Mouse (Mus musculus) G1E (cell line): Measurements from ENCODE around the gene Tmtc4. TPM values are rescaled to one million over a fixed set of nuclear protein-coding genes. Genes with fewer than 3 reads are reported as not detected.

Source experiments
- ATAC-seq: 2 replicates; pipeline ENCODE4 v1.8.0; 2016; ENCODE audit warnings: mild to moderate bottlenecking; ENCODE audit not compliant: insufficient number of reproducible peaks, poor library complexity, low FRiP score, severe bottlenecking; ENCODE audit errors: extremely low read depth
- DNase-seq: peaks from one replicate; pipeline ENCODE4 v3.0.0; 2012; ENCODE audit warnings: low spot score
- H3K27me3 ChIP-seq: 2 replicates; pipeline ENCODE4 v1.6.1; 2012; ENCODE audit warnings: mild to moderate bottlenecking, low read length, inconsistent platforms; ENCODE audit not compliant: insufficient read depth
- H3K36me3 ChIP-seq: replicated peaks from 2 replicates; pipeline ENCODE3; 2012; ENCODE audit warnings: mild to moderate bottlenecking, inconsistent platforms
- H3K4me1 ChIP-seq: 2 replicates; pipeline ENCODE4 v1.6.1; 2012; ENCODE audit warnings: low read depth, low read length, inconsistent platforms, mixed read lengths; ENCODE audit not compliant: insufficient read depth
- H3K4me3 ChIP-seq: 2 replicates; pipeline ENCODE4 v1.5.1; 2012; ENCODE audit warnings: low read depth, mild to moderate bottlenecking, inconsistent platforms, low read length, moderate library complexity, mixed read lengths
- H3K9me3 ChIP-seq: replicated peaks from 2 replicates; pipeline ENCODE4 v1.6.1; 2012; ENCODE audit warnings: inconsistent platforms
- CTCF ChIP-seq: IDR thresholded peaks from 2 replicates; pipeline ENCODE4 v1.5.1; 2012; ENCODE audit warnings: low read depth, low read length, inconsistent platforms, mixed read lengths
- GATA1 ChIP-seq: IDR thresholded peaks from 2 replicates; pipeline ENCODE4 v1.6.1; 2012; ENCODE audit warnings: borderline replicate concordance, low read length, inconsistent platforms, mixed read lengths
- GATA2 ChIP-seq: IDR thresholded peaks from 2 replicates; pipeline ENCODE4 v1.6.1; 2012; ENCODE audit warnings: low read depth, low read length, inconsistent platforms, borderline replicate concordance
- POLR2AphosphoS5 ChIP-seq: IDR thresholded peaks from 2 replicates; pipeline ENCODE4 v1.6.1; 2012; ENCODE audit warnings: low read depth, low read length, inconsistent platforms; ENCODE audit not compliant: insufficient replicate concordance
- TAL1 ChIP-seq: conservative IDR thresholded peaks from 2 replicates; pipeline ENCODE4 v1.6.1; 2012; ENCODE audit warnings: low read depth, low read length, inconsistent platforms, mixed read lengths
- polyA plus RNA-seq: library from polyadenylated mRNA; stranded (reverse); fragments of >175 nt; gene quantifications from 2 replicates; pipeline ENCODE4 v1.2.3, GENCODE M21; 2012
- total RNA-seq, 2 experiments: library from RNA; stranded (forward) in 1 of 2; stranded (reverse) in 1 of 2; fragments of 200-1000 nt in 1 of 2; fragments of >200 nt in 1 of 2; fragmentation: Nextera tagmentation in 1 of 2; gene quantifications; 2 replicates each; pipeline ENCODE4 v1.2.3; 2014 to 2017

The Tmtc4 gene
- total and polyA plus RNA-seq, 3 experiments = 0.96 to 12.6 (median 9.6) TPM

- Histone ChIP-seq H3K9me3 (no peaks in the 10 kb centered on the region), H3K4me1 (no peaks in the 10 kb centered on the region), H3K27me3 (no peaks in the 10 kb centered on the region), H3K36me3 (peaks cover 68% of the 10 kb centered on the region), H3K4me3 (no peak overlapping the region)
- DNase-seq = no peak
- ATAC-seq = no peak
- TF ChIP-seq GATA2 = no peak
- no peak for TF ChIP-seq POLR2AphosphoS5
- TF ChIP-seq GATA1 = no peak
- no peak for TF ChIP-seq TAL1
- no peak for TF ChIP-seq CTCF
Measured at GRCm38 (mm10) chr14:122882795-122883409, 100.9 kb downstream of the Tmtc4 start.

- H3K4me3 ChIP-seq = no peak overlapping the region
- H3K27me3 ChIP-seq = no peaks in the 10 kb centered on the region
- no peak for DNase-seq
- H3K9me3 ChIP-seq = no peaks in the 10 kb centered on the region
- H3K36me3 ChIP-seq = peaks cover 61% of the 10 kb centered on the region
- TF ChIP-seq POLR2AphosphoS5 = no peak
- TF ChIP-seq GATA1 = no peak
- no peak for TF ChIP-seq GATA2
- TF ChIP-seq TAL1 = no peak
- TF ChIP-seq CTCF = no peak
- no peak for ATAC-seq
- H3K4me1 ChIP-seq = no peaks in the 10 kb centered on the region
Measured at GRCm38 (mm10) chr14:122882201-122882639, 101.6 kb downstream of the Tmtc4 start.

- Histone ChIP-seq H3K9me3 (no peaks in the 10 kb centered on the region), H3K27me3 (no peaks in the 10 kb centered on the region), H3K4me3 (no peak overlapping the region), H3K4me1 (no peaks in the 10 kb centered on the region), H3K36me3 (peaks cover 58% of the 10 kb centered on the region)
- TF ChIP-seq CTCF (no peak), TAL1 (no peak), GATA1 (no peak), POLR2AphosphoS5 (no peak), GATA2 (no peak)
- ATAC-seq (no peak), DNase-seq (no peak)
Measured at GRCm38 (mm10) chr14:122881699-122882098, 102.1 kb downstream of the Tmtc4 start.

GRCm38 (mm10) chr14:122880291-122880690 is 103.5 kb downstream of the Tmtc4 start:
- ATAC-seq = no peak
- TF ChIP-seq CTCF (no peak), POLR2AphosphoS5 (no peak), GATA1 (no peak), TAL1 (no peak), GATA2 (no peak)

GRCm38 (mm10) chr14:122877787-122878186 is 106.0 kb downstream of the Tmtc4 start:
- peaks cover 25% of the 10 kb centered on the region for H3K36me3 ChIP-seq
- no peaks in the 10 kb centered on the region for H3K4me1 ChIP-seq
- no peak for DNase-seq
- no peak for ATAC-seq
- TF ChIP-seq GATA2 (no peak), CTCF (no peak), TAL1 (no peak), POLR2AphosphoS5 (no peak), GATA1 (no peak)
- H3K4me3 ChIP-seq = no peak overlapping the region
- no peaks in the 10 kb centered on the region for H3K9me3 ChIP-seq
- H3K27me3 ChIP-seq = no peaks in the 10 kb centered on the region

More at GRCm38 (mm10) chr14:122880291-122880690, 103.5 kb downstream of the Tmtc4 start:
- H3K36me3 ChIP-seq = peaks cover 45% of the 10 kb centered on the region
- H3K9me3 ChIP-seq = no peaks in the 10 kb centered on the region
- DNase-seq = no peak
- H3K4me1 ChIP-seq = no peaks in the 10 kb centered on the region
- no peak overlapping the region for H3K4me3 ChIP-seq
- no peaks in the 10 kb centered on the region for H3K27me3 ChIP-seq

GRCm38 (mm10) chr14:122876723-122877122 is 107.1 kb downstream of the Tmtc4 start:
- ATAC-seq = no peak
- TF ChIP-seq CTCF (no peak), POLR2AphosphoS5 (no peak), GATA1 (no peak), GATA2 (no peak), TAL1 (no peak)
- Histone ChIP-seq H3K9me3 (no peaks in the 10 kb centered on the region), H3K4me1 (no peaks in the 10 kb centered on the region), H3K36me3 (peaks cover 19% of the 10 kb centered on the region), H3K4me3 (no peak overlapping the region), H3K27me3 (no peaks in the 10 kb centered on the region)
- no peak for DNase-seq

- H3K4me1 ChIP-seq = no peaks in the 10 kb centered on the region
- no peak overlapping the region for H3K4me3 ChIP-seq
- H3K27me3 ChIP-seq = no peaks in the 10 kb centered on the region
- DNase-seq (peak; percentile 61), ATAC-seq (peak; percentile 86)
- no peaks in the 10 kb centered on the region for H3K9me3 ChIP-seq
- TF ChIP-seq GATA2 (no peak), CTCF (peak; percentile 91)
- peaks cover 17% of the 10 kb centered on the region for H3K36me3 ChIP-seq
Measured at GRCm38 (mm10) chr14:122876163-122876562, 107.7 kb downstream of the Tmtc4 start.
